Mouse (Mus musculus): Measurements from ENCODE around the gene Lyrm7. TPM values are rescaled to one million over a fixed set of nuclear protein-coding genes. Genes with fewer than 3 reads are reported as not detected.

The Lyrm7 gene
- 0.67 and 2.5 TPM in 2 replicates for polyA plus RNA-seq (2012; rRNA removed; ENCODE audit: low replicate concordance)

DNA sequence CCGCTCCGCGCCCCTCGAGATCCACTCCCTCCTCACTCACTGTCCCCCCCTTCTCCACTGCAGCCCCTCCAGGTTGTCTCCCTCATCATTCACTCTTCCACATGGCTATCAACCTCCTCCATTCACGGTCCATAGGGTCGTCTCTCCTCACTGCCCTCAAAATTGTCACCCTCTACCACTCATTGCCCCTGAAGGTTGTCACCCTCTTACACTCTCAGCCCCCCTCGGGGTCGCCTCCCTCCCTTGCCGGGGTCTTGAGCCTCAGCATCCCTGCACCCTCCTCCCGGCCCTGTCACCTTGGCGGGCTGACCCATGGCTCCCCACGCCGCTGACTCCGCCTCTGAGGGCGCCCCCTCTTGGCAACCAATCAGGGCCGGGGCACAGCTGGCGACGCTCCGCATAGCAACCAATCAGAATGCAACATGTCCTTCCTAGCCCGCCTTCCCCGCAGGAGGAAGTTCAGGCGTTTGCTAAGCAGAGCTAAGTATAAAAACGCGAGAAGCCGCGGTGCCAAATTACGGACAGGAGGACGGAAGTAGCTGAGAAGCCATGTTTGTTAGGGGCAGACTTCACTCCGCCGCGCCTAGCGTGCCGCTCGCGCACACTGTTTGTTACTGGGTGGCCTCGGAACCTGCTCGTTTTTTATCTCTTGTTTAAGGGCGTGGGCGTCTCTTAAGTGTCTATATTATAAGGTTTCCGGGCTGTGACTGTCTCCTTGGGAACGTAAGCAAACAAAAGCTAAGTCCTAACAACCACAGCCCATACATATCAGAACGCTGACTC lies at the start of gene Lyrm7:
TSS of gene Lyrm7 (minus strand) at position 661 of the 783 bp plus-strand sequence.

DNA sequence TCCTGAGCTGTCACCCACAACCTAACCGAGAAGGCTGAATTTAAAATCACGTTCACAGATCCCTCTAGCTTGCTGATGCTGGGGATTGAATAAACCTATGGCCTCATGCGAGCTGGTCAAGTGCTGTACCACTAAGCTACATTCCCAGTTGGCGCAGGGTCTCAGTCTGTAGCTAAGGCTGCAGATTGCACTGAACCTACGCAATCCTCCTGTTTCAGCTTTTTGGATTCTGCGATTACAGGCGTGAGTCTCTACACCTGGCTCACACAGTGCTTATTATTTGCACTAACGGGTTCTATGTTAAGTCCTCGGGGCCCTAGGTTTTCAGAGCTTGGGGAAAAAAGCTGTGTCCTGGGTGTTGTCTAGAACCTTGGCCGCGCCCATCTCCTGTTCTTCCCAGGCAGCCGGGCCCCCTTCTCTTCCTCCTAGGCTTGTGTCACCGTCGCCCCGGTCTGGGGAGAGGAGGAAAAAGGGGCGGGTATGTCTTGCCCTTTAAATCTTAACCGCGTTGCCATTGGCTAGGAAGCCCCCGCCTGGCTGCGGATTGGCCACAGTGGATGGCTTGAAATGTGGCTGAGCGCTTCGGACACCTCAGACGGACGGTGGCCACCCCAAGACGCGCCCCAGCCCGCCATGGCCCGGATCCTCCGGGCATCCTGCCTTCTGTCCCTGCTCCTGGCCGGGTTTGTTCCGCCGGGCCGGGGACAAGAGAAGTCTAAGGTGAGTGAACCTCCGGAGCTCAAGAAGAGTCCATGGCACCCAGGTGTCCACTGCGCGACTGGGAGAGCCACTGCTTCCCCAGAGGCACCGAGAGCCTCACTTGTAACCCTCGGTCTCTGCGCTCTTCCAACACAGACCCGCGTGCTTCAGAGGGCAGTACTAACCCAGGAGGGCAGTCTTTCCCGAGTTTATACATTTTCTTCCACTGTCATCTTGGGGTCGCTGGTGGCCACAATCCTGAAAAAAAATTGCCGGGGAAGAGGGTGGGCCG lies 41.9 kb upstream of the Lyrm7 start, which contains the start of gene Gpx3:
TSS of gene Gpx3 (plus strand) at position 121 of the 991 bp plus-strand sequence.

DNA sequence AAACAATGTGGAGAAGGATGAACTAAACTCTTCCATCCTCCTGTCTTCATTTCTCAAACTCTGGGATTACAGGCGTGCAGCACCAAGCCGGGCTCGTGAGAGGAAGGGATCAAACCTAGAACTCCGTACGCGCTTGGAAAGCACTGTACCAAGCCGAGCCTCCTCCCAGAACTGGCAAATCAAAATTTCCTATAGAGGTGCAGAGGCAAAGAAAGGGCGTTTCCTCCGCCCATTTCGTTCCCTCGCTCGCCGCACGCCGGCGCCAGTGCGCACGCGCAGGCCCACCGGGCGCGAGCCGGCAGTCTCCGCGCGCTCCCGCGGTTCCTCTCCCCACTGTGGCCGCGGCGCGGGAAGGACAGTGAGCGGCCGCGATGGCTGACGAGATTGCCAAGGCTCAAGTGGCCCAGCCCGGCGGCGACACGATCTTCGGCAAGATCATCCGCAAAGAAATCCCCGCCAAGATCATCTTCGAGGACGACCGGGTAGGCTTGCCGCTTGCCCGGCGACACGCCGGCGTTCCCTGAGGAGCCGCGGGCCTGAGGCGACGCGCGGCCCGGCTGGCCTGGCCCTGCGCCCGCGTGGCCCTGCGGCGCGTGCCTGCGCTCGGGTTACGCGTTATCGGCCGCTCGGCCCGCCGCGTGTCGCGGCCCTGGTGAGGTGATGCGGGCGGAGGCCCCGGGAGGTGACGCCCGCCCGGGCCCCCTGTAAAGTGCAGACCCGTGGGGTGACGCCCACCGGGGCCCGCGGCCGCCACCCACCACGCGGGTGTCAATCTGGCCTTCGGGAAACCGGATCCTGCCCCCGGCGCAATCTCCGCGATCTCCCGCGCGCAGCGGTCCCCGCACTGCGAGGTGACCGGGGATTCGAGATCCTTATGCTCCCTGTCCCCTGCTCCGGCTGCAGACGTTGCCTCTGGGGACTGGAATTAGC lies 5.7 kb upstream of the Lyrm7 start, which contains the start of gene Hint1:
TSS of gene Hint1 (plus strand) at position 265 of the 930 bp plus-strand sequence.

DNA sequence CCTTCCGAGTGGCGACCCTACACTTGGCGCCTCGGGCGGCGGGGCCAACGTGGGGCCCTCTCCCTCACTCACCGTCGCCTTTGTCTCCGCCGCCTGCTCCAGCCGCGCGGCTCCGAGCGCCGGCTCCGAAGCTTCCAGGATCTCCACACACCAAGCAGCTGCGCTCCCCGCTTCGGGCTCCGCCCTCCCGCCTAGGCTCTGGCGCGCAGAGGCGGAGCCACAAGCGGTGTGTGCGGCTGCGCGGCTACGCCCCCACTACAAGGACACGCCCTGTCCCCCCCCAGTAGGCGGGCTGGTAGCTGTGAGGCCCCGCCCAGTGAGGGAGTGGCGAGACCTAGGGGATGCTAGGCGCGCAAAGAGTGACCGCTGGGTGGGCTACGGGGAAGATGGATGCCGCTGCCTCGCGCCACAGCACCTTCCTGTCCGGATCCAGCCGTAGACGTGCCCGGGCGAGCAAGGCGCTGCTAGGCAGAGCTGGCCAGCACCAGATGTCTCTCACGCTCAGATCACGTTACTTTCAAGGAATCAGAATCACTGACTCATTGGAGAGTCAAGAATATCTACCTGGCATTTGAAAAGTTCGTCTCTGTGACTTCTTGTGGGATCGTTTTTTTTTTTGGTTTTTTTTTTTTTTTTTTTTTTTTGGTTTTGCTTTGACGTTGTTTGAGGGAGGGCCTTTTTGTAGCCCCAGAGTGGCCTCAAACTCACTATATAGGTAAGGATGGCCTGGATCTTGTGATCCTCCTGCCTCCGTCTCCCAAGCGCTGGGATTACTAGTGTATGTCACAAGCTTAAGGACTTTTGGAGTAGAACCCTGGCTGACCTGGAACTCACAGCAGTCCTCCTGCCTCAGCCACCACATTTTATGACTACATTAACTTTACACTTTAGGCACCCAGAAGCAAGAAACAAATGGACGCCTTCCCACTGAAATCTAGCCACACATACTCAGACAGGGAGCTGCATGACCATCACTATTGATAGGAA lies 72.9 kb downstream of the Lyrm7 start, which contains the start of gene Cdc42se2:
TSS of gene Cdc42se2 (minus strand) at position 188 of the 987 bp plus-strand sequence.

Other genes starting within 250 kb of the Lyrm7 start
- 35.7 and 60.0 TPM in 2 replicates for gene Cdc42se2, start 73.2 kb downstream of the Lyrm7 start, polyA plus RNA-seq (2012; rRNA removed; ENCODE audit: low replicate concordance)
- 283 and 303 TPM in 2 replicates for gene Hint1, start 5.5 kb upstream of the Lyrm7 start, polyA plus RNA-seq (2012; rRNA removed; ENCODE audit: low replicate concordance)
- 938 and 1,116 TPM in 2 replicates for gene Gpx3, start 41.5 kb upstream of the Lyrm7 start, polyA plus RNA-seq (2012; rRNA removed; ENCODE audit: low replicate concordance)
- gene Tnip1, start 102.0 kb upstream of the Lyrm7 start, polyA plus RNA-seq (2012; rRNA removed; ENCODE audit: low replicate concordance) = 43.9 and 75.2 TPM in 2 replicates
- 181 and 229 TPM in 2 replicates for gene Anxa6, start 172.5 kb upstream of the Lyrm7 start, polyA plus RNA-seq (2012; rRNA removed; ENCODE audit: low replicate concordance)
- 8.4 and 15.0 TPM in 2 replicates for gene Ccdc69, start 217.2 kb upstream of the Lyrm7 start, polyA plus RNA-seq (2012; rRNA removed; ENCODE audit: low replicate concordance)
- gene Gm2a, start 237.2 kb upstream of the Lyrm7 start, polyA plus RNA-seq (2012; rRNA removed; ENCODE audit: low replicate concordance) = 137 and 138 TPM in 2 replicates

Measured in mammary gland, adult 2 months (tissue).